Comparison of ENCODE assay signal across 9 mouse cellular contexts in the genomic region with DNA sequence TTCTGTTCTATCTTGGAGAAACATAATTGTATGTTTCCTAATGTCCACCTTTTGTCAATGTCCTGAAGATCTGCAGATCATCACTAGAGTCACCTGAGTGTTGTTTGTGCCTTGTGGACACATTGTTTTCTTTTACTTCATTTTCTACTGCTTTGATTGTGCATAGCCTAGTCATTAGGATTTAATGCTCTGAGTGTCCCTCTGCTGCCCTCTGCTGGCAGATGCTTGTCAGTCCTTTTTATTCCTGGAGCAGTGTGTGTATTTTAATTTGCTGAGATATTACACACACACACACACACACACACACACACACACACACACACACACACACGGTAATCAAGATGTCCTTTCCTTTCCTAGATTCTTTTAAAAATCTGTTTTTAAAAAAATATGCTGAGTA. TPM values are rescaled to one million over a fixed set of nuclear protein-coding genes. Genes with fewer than 3 reads are reported as not detected.
DNase-seq lines count a peak whose midpoint lies in the region; TF ChIP-seq lines count a peak whose summit lies in the region.
"Had no signal": no experiment of that assay in that cellular context is flagged by ENCODE, and none has a peak within 500 bp of the region (broad histone marks: within the 10 kb centered on the region; RNA-seq: fewer than 3 reads in every experiment).

No protein-coding gene starts in this region.

- TF ChIP-seq CTCF in liver, adult 2 months (IDR thresholded peaks at IDR 0.05; ENCODE audit: low read depth, low read length): peak; percentile 62

- no peaks in the 10 kb centered on the region for H3K79me2 ChIP-seq in liver, adult 2 months (ENCODE audit: control insufficient read depth, insufficient read depth, low read length)

- H3K4me3 ChIP-seq in liver, adult 2 months (ENCODE audit: insufficient read depth, low read depth, low read length): no peak overlapping the region
- H3K4me3 ChIP-seq: heart, embryonic 15.5 days had no signal

- DNase-seq in 3T3-L1 (ENCODE audit: low read depth, low spot score): peak; percentile 88
- DNase-seq in MEL-GATA-1-ER (ENCODE audit: extremely low read depth, low read depth): peak; percentile 50
- peak; percentile 81 to 88 for DNase-seq in cerebellum, adult 18-20 months
- DNase-seq in frontal cortex, postnatal 10 days (ENCODE audit: low spot score in 2 of 2): peak; percentile 32 to 74
- peak; percentile 88 for DNase-seq in kidney, adult 9 months
- peak; percentile 59 for DNase-seq in liver, adult 2 months (ENCODE audit: extremely low read depth, low read depth, low spot score)
- DNase-seq in retina, adult 2 months (ENCODE audit: low read depth, low spot score): peak; percentile 73
- peak; percentile 90 for DNase-seq in thymus, postnatal 4 days

- no peak overlapping the region for H3K27ac ChIP-seq in liver, adult 2 months (replicated peaks; ENCODE audit: insufficient read depth, low read depth, low read length)
- H3K27ac ChIP-seq: heart, embryonic 15.5 days had no signal

- no peaks in the 10 kb centered on the region for H3K27me3 ChIP-seq in liver, adult 2 months (ENCODE audit: control insufficient read depth, insufficient read depth, low read length)
- H3K27me3 ChIP-seq: heart, embryonic 15.5 days had no signal

- 33% methylated on average over 1 of the region's 1 CpGs for WGBS in liver, adult 2 months

- no peak overlapping the region for H3K9ac ChIP-seq in liver, adult 2 months (ENCODE audit: low read depth, low read length)
- H3K9ac ChIP-seq: heart, embryonic 15.5 days had no signal

- no peaks in the 10 kb centered on the region for H3K4me1 ChIP-seq in liver, adult 2 months (ENCODE audit: control insufficient read depth, insufficient read depth, low read length)
- H3K4me1 ChIP-seq: heart, embryonic 15.5 days had no signal

- H3K36me3 ChIP-seq in liver, adult 2 months (ENCODE audit: control insufficient read depth, insufficient read depth, low read length): peaks cover 53% of the 10 kb centered on the region

- TF ChIP-seq POLR2A in liver, adult 2 months (IDR thresholded peaks at IDR 0.05; ENCODE audit: extremely low read depth, insufficient read depth, low read length): no peak

RNA-seq across cellular contexts. Expression of gene Usp24, which starts 59.8 kb away (rescaled TPM):
- total RNA-seq in liver, adult 2 months (2014; rRNA removed): 28.8 and 31.0 TPM in 2 replicates
- 6.9 and 8.1 TPM in 2 replicates for polyA plus RNA-seq in liver, adult 2 months (2012; rRNA removed)
